Mouse (Mus musculus) layer of hippocampus, adult 9-11 months (tissue): ENCODE results near the gene Hsd17b11.
"Not testable (repeated sequence)": the region's sequence is repeated elsewhere in the genome, so short reads cannot be mapped to it uniquely, and the experiment has no call there.

Experiments used
- DNase-seq: peaks from one replicate; pipeline ENCODE4 v3.0.0; 2022

The Hsd17b11 gene

GRCm38 (mm10) chr5:103977907-103978570 lies 43.7 kb downstream of the Hsd17b11 start:
- DNase-seq = no peak

- DNase-seq = no peak
These were observed 44.4 kb downstream of the Hsd17b11 start, which contains the start of gene Hsd17b13 for GRCm38 (mm10) chr5:103977297-103977696. Gene Hsd17b13, minus strand, starts transcription at chr5:103977410.

GRCm38 (mm10) chr5:103975736-103976135 lies 46.0 kb downstream of the Hsd17b11 start:
- DNase-seq = no peak

GRCm38 (mm10) chr5:103972801-103973200 lies 48.9 kb downstream of the Hsd17b11 start:
- no peak for DNase-seq

- DNase-seq = no peak
These were observed 49.3 kb downstream of the Hsd17b11 start for GRCm38 (mm10) chr5:103972379-103972778.

GRCm38 (mm10) chr5:103971051-103971450 lies 50.7 kb downstream of the Hsd17b11 start:
- no peak for DNase-seq

- DNase-seq = no peak
These were observed 58.7 kb downstream of the Hsd17b11 start for GRCm38 (mm10) chr5:103962935-103963429.

GRCm38 (mm10) chr5:103954638-103955037 lies 67.1 kb downstream of the Hsd17b11 start:
- peak; percentile 58 for DNase-seq

- no peak for DNase-seq
These were observed 68.3 kb downstream of the Hsd17b11 start for GRCm38 (mm10) chr5:103953135-103954083.

GRCm38 (mm10) chr5:103950138-103950537 lies 71.6 kb downstream of the Hsd17b11 start:
- not testable (repeated sequence) for DNase-seq

GRCm38 (mm10) chr5:103943183-103943582 lies 78.5 kb downstream of the Hsd17b11 start:
- no peak for DNase-seq

- no peak for DNase-seq
These were observed 81.9 kb downstream of the Hsd17b11 start for GRCm38 (mm10) chr5:103939856-103940255.
